Mouse (Mus musculus): ENCODE data around the gene Idua.

Gene Idua

DNA sequence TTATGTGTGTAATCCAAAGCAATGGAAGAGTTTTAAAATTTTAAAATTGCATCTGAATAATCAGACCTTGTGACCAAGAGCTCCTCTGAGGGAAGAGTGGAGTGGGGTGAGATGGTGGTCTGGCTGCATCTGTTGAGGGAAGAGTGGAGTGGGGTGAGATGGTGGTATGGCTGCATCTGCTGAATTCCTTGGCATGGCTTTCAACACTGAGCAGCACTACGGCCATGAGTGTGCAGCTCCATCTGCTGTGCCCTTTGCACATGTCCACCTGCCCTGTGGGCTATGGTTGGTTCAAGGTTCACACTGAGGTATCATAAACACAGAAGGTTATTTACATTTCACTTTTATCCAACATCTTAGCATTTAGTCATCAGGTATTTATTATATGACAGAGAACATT, 67.3 kb downstream of the Idua start:
- no peak for DNase-seq

Data from right cerebral cortex, adult 18-20 months (tissue).